Mouse (Mus musculus): Measurements from ENCODE around the gene Gpr146.

DNA sequence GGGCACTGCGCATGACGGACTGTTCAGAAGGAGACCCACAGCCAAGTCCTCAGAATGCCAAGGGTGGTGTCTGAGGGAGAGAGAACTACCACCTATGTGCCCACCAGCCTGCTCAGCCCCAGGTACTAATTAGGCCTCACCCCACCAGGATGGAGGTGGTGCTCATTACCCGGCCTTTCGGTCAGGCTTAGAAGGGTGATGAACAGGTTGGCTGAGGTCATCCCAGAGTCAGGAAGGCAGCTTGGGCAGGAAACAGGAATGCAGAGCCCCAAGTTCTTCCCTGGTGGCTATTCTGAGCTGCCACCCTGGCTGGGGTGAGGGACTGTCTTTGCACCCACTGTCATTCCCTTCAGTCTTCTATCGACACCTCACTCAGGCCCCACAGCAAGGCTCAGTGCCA, 8.6 kb downstream of the Gpr146 start:
- TF ChIP-seq CTCF (IDR thresholded peaks at IDR 0.05; ENCODE audit: low read depth, low read length) (no peak), POLR2A (IDR thresholded peaks at IDR 0.05; ENCODE audit: insufficient read depth, low read length) (no peak)

Data from ES-Bruce4 (cell line).